Mouse (Mus musculus) gastrocnemius, postnatal 10 days (tissue): Measurements from ENCODE around the gene Tle3. TPM values are rescaled to one million over a fixed set of nuclear protein-coding genes. Genes with fewer than 3 reads are reported as not detected.

Source experiments
- DNase-seq: peaks from one replicate; pipeline ENCODE4 v3.0.0; 2021; ENCODE audit warnings: mixed read lengths
- total RNA-seq, 2 experiments: library from RNA; stranded (reverse); gene quantifications; 2 replicates each; pipeline ENCODE4 v1.2.3; 2021

The Tle3 gene
- total RNA-seq, 2 experiments from 2014 or later: 20.5 to 25.6 TPM

DNA sequence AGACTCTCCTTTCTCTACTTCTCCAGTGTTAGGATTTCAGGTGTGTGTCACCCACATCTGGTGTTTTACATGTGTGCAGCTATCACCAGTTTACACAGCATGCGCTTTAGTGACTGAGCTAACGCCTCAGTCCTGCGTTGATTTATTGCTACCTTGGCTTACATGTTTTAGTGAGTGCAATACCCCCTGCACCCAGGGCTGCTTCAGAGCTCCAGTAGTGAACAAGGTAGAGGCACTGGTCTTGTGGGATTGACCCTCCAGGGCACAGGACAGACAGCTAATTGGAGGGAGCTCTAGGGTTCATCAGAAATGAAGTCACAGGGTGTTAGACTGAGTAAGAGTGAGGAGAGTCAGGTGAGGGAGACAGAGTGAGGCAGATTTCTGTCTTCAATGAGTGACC is 12.4 kb upstream of the Tle3 start:
- no peak for DNase-seq

DNA sequence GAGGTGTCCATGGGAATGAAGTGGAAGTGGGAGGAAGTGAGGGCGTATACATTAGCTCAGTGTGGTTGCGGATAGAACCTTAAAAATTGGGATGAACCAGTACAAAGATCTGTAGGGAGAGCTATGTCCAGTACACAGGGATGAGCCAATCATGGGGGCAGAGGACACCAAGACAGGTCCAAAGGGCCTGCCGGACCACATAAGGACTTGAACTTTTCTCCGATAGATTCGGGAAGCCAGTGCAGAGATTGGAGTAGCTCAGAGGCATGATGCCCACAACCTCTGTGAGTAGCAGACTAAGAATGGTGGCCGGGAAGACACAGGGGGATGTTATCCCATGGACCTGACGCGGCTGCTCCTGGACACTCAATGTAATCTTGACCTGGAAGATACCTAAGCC is 12.0 kb upstream of the Tle3 start:
- no peak for DNase-seq

DNA sequence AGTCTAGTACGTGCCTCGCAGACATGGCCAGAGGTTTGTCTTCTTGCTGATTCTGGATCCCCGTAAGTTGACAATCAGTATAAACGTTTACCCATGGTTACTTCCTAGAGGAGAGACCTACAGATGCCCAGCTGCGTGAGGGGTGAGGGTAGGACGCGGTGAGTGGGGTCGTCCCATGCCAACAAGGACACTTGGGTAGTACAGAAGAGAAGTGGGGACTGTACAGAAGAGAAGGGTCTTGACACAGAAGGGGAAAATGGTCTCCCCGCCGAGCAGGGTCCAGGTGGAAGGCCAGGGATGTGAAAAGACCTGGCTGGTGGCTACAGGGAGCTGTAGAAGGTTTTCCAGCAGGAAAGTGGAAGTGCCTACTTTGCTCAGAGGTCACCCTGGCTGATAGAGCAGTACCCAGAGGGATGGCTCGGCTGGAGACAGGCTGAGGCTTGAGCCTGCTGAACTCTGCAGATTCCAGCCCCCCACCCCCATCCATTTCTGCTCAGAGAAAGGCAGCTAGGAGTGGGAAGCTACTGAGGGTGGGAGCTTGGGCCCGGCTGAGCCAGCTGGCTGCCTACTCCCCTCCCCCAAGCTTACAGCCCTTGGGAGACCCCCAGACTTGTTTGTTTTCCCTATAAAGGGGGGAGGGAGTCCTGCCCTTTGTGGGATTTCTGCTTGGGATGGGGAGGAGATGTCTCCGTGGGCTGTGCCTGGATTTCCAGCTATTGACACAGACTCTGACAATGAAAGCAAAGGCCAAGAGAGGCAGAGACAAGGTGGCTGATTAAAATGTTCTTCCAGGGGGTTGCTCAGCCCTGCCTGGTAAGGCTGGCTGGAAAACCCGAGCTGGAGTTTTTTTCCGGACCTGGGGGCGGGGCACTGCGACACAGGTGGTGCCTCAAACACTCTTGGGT is 11.2 kb upstream of the Tle3 start:
- DNase-seq: no peak

DNA sequence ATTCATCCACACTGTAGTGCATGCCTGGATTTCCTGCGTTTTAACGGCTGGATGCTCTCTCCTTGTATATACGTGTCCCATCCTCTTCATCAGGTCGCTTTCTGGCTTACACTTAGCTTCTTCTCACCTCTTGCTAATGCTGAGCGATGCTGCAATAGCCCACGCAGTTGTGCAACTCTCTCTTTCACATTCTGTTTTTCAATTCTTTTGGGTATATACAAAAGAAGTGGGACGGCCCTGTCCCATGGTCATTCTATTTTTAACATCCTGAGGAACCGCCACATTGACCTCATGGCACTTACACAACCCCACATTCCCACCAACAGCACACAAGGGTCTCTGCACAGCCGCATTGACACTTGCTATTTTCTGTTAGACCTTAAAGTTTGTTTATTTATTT is 9.0 kb upstream of the Tle3 start:
- DNase-seq: no peak

GRCm38 (mm10) chr9:61366108-61366507 is 6.1 kb upstream of the Tle3 start:
- DNase-seq: no peak

GRCm38 (mm10) chr9:61367156-61367555 is 5.0 kb upstream of the Tle3 start:
- DNase-seq: no peak

GRCm38 (mm10) chr9:61367857-61368566 is 4.2 kb upstream of the Tle3 start:
- no peak for DNase-seq

- DNase-seq: peak; percentile 36
These were observed 3.5 kb upstream of the Tle3 start for GRCm38 (mm10) chr9:61368567-61369240.

GRCm38 (mm10) chr9:61369316-61370273 is 2.6 kb upstream of the Tle3 start:
- peak; percentile 30 for DNase-seq

GRCm38 (mm10) chr9:61370454-61370888 is 1.7 kb upstream of the Tle3 start:
- DNase-seq: peak; percentile 99

- peak; percentile 64 for DNase-seq
These were observed 1.0 kb upstream of the Tle3 start for GRCm38 (mm10) chr9:61370889-61371754.

GRCm38 (mm10) chr9:61372510-61372975 is 377 bp downstream of the Tle3 start:
- DNase-seq: peak; percentile 45

DNA sequence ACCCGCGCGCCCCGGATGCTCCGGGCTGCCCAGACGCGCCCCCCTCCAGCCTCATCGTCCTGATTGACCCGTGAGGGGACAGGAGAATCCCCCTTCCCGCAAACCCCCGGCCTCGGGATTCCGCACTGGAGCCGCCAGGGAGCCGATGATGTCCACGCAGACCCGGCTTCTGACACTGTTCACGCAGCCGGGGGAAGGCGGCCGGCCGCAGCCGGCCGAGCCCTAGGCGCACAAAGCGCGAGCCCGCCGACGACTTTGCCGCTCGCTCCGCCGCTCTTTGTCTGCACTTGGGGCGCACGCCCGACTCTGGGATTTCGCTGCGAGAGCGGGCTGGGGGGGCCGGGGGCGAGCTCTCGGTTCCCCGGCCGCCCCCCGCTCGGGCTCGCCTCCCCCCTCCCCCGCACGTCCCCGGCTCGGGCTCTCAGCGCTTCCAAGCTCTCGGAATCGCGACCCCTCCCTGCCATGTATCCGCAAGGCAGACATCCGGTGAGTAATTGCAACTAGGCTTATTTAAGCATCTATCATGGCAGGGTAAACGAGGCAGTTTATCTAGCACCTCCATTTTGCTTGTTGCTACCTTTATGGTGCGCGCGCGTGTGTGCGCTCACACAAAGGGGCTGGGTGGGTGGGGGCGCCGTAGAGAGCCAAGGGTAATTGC is 939 bp downstream of the Tle3 start:
- peak; percentile 60 for DNase-seq

DNA sequence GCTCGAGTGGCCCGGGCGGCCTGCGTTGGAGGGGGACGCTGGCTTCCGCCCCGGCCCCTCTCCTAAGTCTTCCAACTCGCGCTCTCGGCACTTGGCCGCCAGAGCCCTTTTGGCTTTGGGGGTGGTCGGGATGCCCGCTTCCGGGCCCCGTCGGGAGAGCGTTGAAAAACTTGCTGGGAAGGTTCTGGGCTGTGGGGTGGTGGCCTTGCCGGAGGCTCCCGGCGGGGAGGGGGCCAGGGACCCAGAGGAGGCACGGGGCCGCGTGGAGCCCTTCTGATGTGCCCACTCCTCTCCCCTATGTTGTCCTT is 1.4 kb downstream of the Tle3 start:
- DNase-seq: peak; percentile 42

DNA sequence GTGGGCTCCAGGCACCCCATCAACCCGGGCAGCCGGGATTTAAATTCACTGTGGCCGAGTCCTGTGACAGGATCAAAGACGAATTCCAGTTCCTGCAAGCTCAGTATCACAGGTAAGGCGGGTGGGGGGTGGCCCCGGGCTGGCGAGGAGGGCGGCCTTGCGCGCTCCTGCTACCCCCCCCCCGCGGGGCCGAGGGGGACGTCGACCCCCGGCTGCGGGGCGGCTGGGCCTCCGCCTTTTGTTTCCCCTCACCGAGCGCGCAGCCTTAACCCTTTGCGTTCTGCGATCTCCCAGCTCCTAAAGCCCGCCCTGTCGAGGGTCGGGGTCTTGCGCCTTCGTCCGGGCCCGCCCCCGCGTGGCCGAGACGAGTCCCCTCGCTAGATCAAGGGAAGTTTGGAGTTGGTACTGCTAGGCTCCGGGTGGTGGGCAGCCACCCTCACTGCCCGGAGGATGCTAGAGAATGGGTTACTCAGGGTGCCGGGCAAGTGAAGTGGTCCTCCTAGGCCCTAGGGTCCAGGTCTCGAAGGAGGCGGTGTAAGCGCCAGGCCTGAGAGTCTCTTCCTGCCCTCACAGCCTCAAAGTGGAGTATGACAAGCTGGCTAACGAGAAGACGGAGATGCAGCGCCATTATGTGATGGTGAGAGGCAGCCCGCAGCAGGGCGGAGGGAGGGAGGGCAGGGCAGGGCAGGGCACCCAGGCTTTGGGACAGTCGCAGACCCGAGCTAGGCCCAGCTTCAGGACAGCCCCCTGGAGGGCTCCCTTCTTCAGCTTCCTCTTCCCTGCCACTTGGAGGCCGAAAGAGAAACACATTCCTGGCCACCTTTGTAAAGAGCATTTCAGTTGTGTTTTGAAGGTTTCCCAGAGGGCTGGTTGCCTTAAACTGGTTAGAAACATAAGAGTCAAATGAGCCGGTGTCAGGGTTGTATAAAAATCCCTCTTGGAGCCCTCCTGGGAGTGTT is 2.1 kb downstream of the Tle3 start:
- peak; percentile 36 for DNase-seq

DNA sequence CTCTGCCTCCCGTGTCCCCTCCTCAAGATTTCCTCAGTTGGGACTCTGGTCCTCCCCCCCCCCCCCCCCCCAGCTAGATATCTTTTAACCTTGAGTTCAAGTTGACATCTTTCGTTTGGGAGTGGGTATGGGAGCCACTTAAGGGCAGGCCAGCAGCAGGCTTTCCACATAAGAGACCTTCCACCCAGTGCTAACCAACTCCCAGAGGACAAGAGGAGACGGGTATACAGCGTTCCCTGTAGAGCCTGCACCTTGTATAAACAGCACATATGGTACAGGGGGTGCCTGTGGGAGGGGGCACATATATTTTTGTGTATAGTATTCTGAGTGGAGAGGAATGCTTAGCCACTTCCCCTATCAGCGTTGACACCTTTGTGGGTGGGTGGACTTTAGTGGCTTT is 2.8 kb downstream of the Tle3 start:
- no peak for DNase-seq

GRCm38 (mm10) chr9:61375802-61376561 is 3.8 kb downstream of the Tle3 start:
- DNase-seq: no peak

DNA sequence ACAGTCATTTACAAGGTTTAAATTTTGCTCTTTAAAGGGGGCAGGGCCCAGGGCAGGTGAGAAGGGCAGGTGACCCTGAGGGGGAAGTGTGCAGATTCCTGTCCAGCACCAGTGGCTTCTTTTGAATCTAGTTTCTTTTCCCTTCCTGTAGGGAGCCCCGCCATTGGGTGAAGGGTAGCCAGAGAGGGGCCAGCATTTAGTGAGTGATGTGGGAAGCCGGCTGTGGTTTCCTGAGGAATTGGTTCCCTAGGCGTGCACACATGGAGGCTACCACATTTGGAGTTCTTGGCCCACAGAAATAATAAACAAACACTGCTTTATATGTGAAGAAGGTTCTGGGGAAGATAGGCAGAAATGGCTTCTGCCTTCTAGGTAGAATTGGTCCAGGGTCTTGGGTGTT is 4.5 kb downstream of the Tle3 start:
- DNase-seq: no peak
